7 mouse cellular contexts compared by ENCODE assay signal in the genomic region with DNA sequence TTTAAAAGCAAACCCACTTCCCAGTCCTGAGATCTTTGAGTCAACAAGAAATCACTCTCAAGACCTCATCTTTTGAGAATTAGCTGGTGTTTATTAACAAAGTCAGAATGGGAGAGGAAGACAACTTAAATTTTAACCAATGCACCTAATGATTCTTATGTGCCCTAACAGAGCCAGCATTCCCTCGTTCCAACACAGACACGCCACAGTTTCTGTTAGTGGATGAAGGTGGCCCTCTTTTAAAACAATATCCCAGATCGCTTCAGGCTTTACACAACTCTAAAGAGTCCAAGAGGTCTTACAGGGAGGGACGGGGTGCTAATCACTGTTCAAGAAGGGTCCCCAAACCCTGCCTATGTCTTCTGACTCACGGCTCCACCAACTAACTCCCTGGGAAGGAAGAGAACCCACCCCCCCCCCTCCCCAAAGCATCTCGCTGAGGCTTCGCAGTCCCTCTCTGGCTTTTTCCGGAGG. TPM values are rescaled to one million over a fixed set of nuclear protein-coding genes. Genes with fewer than 3 reads are reported as not detected.
DNase-seq lines count a peak whose midpoint lies in the region; ATAC-seq and TF ChIP-seq lines count a peak whose summit lies in the region.

No protein-coding gene starts in this region.

- H3K27me3 ChIP-seq in CH12.LX (replicated peaks): no peaks in the 10 kb centered on the region
- no peaks in the 10 kb centered on the region for H3K27me3 ChIP-seq in hindbrain, embryonic 11.5 days (ENCODE audit: control insufficient read depth, insufficient read depth, low read length)
- H3K27me3 ChIP-seq in liver, embryonic 11.5 days (replicated peaks; ENCODE audit: control insufficient read depth, insufficient read depth, low read length): no peaks in the 10 kb centered on the region

- DNase-seq in CH12.LX (ENCODE audit: extremely low read depth): no peak
- no peak for DNase-seq in ES-E14 (ENCODE audit: low read depth, low spot score)
- no peak for DNase-seq in hindbrain, embryonic 11.5 days (ENCODE audit: low spot score)
- DNase-seq in liver, embryonic 11.5 days (ENCODE audit: low spot score): no peak
- DNase-seq in urinary bladder, postnatal 14 days (ENCODE audit: low spot score): no peak
- no peak for DNase-seq in cerebellum, adult 18-20 months
- no peak for DNase-seq in layer of hippocampus, postnatal 25 days (ENCODE audit: extremely low spot score in 1 of 2, low spot score in 1 of 2)

- H3K4me3 ChIP-seq in CH12.LX (replicated peaks in 1 of 3; ENCODE audit: low read depth in 2 of 3, low read length in 2 of 3, poor library complexity in 1 of 3) (peak overlapping the region; percentile 73 to 99 (median 88)), ES-E14 (ENCODE audit: insufficient read depth in 1 of 2, low read depth in 1 of 2, low read length in 2 of 2, poor library complexity in 1 of 2, severe bottlenecking in 1 of 2) (peak overlapping the region; percentile 95 to 97)
- H3K4me3 ChIP-seq in hindbrain, embryonic 11.5 days (ENCODE audit: low read depth, low read length): peak overlapping the region; percentile 67
- peak overlapping the region; percentile 79 for H3K4me3 ChIP-seq in liver, embryonic 11.5 days (ENCODE audit: low read depth, low read length)

- no peak for TF ChIP-seq RAD21 in CH12.LX (IDR thresholded peaks at IDR 0.05; ENCODE audit: low read depth, low read length)

- 2% methylated on average over 7 of the region's 8 CpGs for WGBS in hindbrain, embryonic 11.5 days
- 3% methylated on average over 8 of the region's 8 CpGs for WGBS in liver, embryonic 11.5 days

- dilution Hi-C loops in CH12.LX (cut with MboI; ENCODE audit: extremely low pct_ligation_motif_present, extremely low pct_unique_long_range_greater_than_20kb, low sequenced_read_pairs): no loop called here

- H3K9me3 ChIP-seq in CH12.LX (replicated peaks; ENCODE audit: low read length) (no peaks in the 10 kb centered on the region), ES-E14 (ENCODE audit: control insufficient read depth, insufficient read depth, low read depth, low read length) (no peaks in the 10 kb centered on the region)
- H3K9me3 ChIP-seq in hindbrain, embryonic 11.5 days (ENCODE audit: control insufficient read depth, low read length): no peaks in the 10 kb centered on the region
- no peaks in the 10 kb centered on the region for H3K9me3 ChIP-seq in liver, embryonic 11.5 days (ENCODE audit: control insufficient read depth, low read length)

- peak overlapping the region; percentile 80 for H3K4me2 ChIP-seq in CH12.LX (ENCODE audit: insufficient read depth, low read depth, poor library complexity, severe bottlenecking)
- peak overlapping the region; percentile 61 for H3K4me2 ChIP-seq in hindbrain, embryonic 11.5 days (replicated peaks; ENCODE audit: low read depth, low read length)
- peak overlapping the region; percentile 66 for H3K4me2 ChIP-seq in liver, embryonic 11.5 days

- ATAC-seq in hindbrain, embryonic 11.5 days (ENCODE audit: low FRiP score): no peak
- ATAC-seq in liver, embryonic 11.5 days (replicated peaks; ENCODE audit: low FRiP score): no peak

- in situ Hi-C loops in CH12.LX (cut with MboI; ENCODE audit: low pct_ligation_motif_present, low pct_unique_long_range_greater_than_20kb, low sequenced_read_pairs): no loop called here
- in situ Hi-C loops in ES-E14 (cut with MboI; ENCODE audit: low sequenced_read_pairs in 2 of 2, unreplicated experiment in 2 of 2): no loop called here

- H3K27ac ChIP-seq in CH12.LX (ENCODE audit: insufficient read depth, low read depth): peak overlapping the region; percentile 73; the same call in 1 of the 2 replicates
- peak overlapping the region; percentile 85; the same call in 1 of the 2 replicates for H3K27ac ChIP-seq in ES-E14 (ENCODE audit: insufficient read depth, low read depth, low read length, poor library complexity, severe bottlenecking)
- H3K27ac ChIP-seq in hindbrain, embryonic 11.5 days (ENCODE audit: low read depth, low read length): peak overlapping the region; percentile 97
- peak overlapping the region; percentile 89; the same call in 1 of the 2 replicates for H3K27ac ChIP-seq in liver, embryonic 11.5 days (ENCODE audit: low read depth, low read length)

- H3K79me2 ChIP-seq in CH12.LX (replicated peaks; ENCODE audit: control insufficient read depth, extremely low read depth, insufficient read depth, poor library complexity, severe bottlenecking): 0 out of 2 replicates have a peak, but pooled peaks cover 2% of the 10 kb centered on the region

- peaks cover 10 to 36% of the 10 kb centered on the region in 2 experiments for H3K4me1 ChIP-seq in CH12.LX (ENCODE audit: control insufficient read depth in 1 of 2, insufficient read depth in 2 of 2)
- H3K4me1 ChIP-seq in ES-E14 (ENCODE audit: control insufficient read depth in 2 of 2, insufficient read depth in 2 of 2, low read length in 2 of 2, poor library complexity in 1 of 2): 0 out of 4 replicates have a peak, but pooled peaks cover 0 to 2% of the 10 kb centered on the region in 2 experiments
- no peaks in the 10 kb centered on the region for H3K4me1 ChIP-seq in hindbrain, embryonic 11.5 days (replicated peaks; ENCODE audit: control insufficient read depth, insufficient read depth, low read length)
- no peaks in the 10 kb centered on the region for H3K4me1 ChIP-seq in liver, embryonic 11.5 days (replicated peaks; ENCODE audit: control insufficient read depth, insufficient read depth, low read length)

- TF ChIP-seq CTCF in CH12.LX (conservative IDR thresholded peaks at IDR 0.05 in 1 of 2, IDR thresholded peaks at IDR 0.05 in 1 of 2; ENCODE audit: low read depth in 2 of 2, low read length in 2 of 2): no peak

- no peak for TF ChIP-seq EP300 in CH12.LX (IDR thresholded peaks at IDR 0.05; ENCODE audit: low read length)

- TF ChIP-seq POLR2A in CH12.LX (IDR thresholded peaks at IDR 0.05; ENCODE audit: low read depth, low read length): no peak

- H3K9ac ChIP-seq in CH12.LX (ENCODE audit: insufficient read depth, low read depth): peak overlapping the region; percentile 94
- peak overlapping the region; percentile 99 for H3K9ac ChIP-seq in ES-E14 (ENCODE audit: insufficient read depth, low read depth, low read length, poor library complexity, severe bottlenecking)
- H3K9ac ChIP-seq in hindbrain, embryonic 11.5 days (ENCODE audit: low read depth, low read length): peak overlapping the region; percentile 84
- H3K9ac ChIP-seq in liver, embryonic 11.5 days (ENCODE audit: low read depth, low read length): peak overlapping the region; percentile 93

- H3K36me3 ChIP-seq in CH12.LX (replicated peaks in 1 of 2; ENCODE audit: control insufficient read depth in 1 of 2, insufficient read depth in 1 of 2, low read length in 1 of 2) (peaks cover 0 to 2% of the 10 kb centered on the region in 2 experiments), ES-E14 (ENCODE audit: control insufficient read depth, insufficient read depth, low read length, poor library complexity, severe bottlenecking) (no peaks in the 10 kb centered on the region)
- H3K36me3 ChIP-seq in hindbrain, embryonic 11.5 days (ENCODE audit: control insufficient read depth, insufficient read depth, low read length): no peaks in the 10 kb centered on the region
- H3K36me3 ChIP-seq in liver, embryonic 11.5 days (ENCODE audit: control insufficient read depth, insufficient read depth, low read length): no peaks in the 10 kb centered on the region

TF ChIP-seq in CH12.LX, 34 proteins besides CTCF, POLR2A, EP300 and RAD21:
- TF ChIP-seq MAX (IDR thresholded peaks at IDR 0.05; ENCODE audit: low read length) (no peak), KAT2A (IDR thresholded peaks at IDR 0.05; ENCODE audit: insufficient replicate concordance, low read length) (no peak), TBP (conservative IDR thresholded peaks at IDR 0.05; ENCODE audit: low read depth, low read length) (no peak), SIN3A (IDR thresholded peaks at IDR 0.05; ENCODE audit: low read length) (no peak)

TF ChIP-seq in ES-E14, 5 proteins besides CTCF, POLR2A, EP300 and RAD21:
- TF ChIP-seq ZNF384 (IDR thresholded peaks at IDR 0.05; ENCODE audit: low read depth, low read length) (no peak), MAFK (IDR thresholded peaks at IDR 0.05; ENCODE audit: insufficient read depth, low read depth, low read length) (no peak), CHD2 (IDR thresholded peaks at IDR 0.05; ENCODE audit: low read depth, low read length) (no peak), ZC3H11A (IDR thresholded peaks at IDR 0.05; ENCODE audit: borderline replicate concordance, low read depth, low read length) (no peak), HCFC1 (IDR thresholded peaks at IDR 0.05; ENCODE audit: borderline replicate concordance, insufficient read depth, low read length) (no peak)

RNA-seq across cellular contexts. Expression of a gene that starts 0.9 kb away (rescaled TPM):
- total RNA-seq in CH12.LX (2012; rRNA removed) (4.7 and 6.4 TPM in 2 replicates), CH12.LX (2014; rRNA removed) (1.6 and 1.8 TPM in 2 replicates), ES-E14 (2012; rRNA removed) (7.5 and 8.2 TPM in 2 replicates)
- 8.6 and 9.1 TPM in 2 replicates for polyA plus RNA-seq in CH12.LX (2012; ENCODE audit: insufficient read length, low read depth)
- polyA plus RNA-seq in hindbrain, embryonic 11.5 days (2014; fragmentation: Nextera tagmentation; extraction: Ambion mirVana): 12.2 and 14.8 TPM in 2 replicates
- polyA plus RNA-seq in liver, embryonic 11.5 days (2014; fragmentation: Nextera tagmentation; extraction: Ambion mirVana): 5.7 and 7.7 TPM in 2 replicates
- total RNA-seq in layer of hippocampus, postnatal 25 days (2021): 10 to 100 TPM; 20.5 to 23.9 TPM

RNA-seq across cellular contexts. Expression of a gene that starts 10.0 kb away (rescaled TPM):
- total RNA-seq in CH12.LX (2012; rRNA removed) (31.0 and 31.9 TPM in 2 replicates), CH12.LX (2014; rRNA removed) (80.3 and 84.1 TPM in 2 replicates), ES-E14 (2012; rRNA removed) (0.13 TPM in 1 of 2 replicates, not detected in the other)
- 72.6 and 80.5 TPM in 2 replicates for polyA plus RNA-seq in CH12.LX (2012; ENCODE audit: insufficient read length, low read depth)
- polyA plus RNA-seq in hindbrain, embryonic 11.5 days (2014; fragmentation: Nextera tagmentation; extraction: Ambion mirVana): 0.60 and 1.5 TPM in 2 replicates
- 2.0 TPM in 2 replicates for polyA plus RNA-seq in liver, embryonic 11.5 days (2014; fragmentation: Nextera tagmentation; extraction: Ambion mirVana)
- total RNA-seq in layer of hippocampus, postnatal 25 days (2021): not detected

Comparison
In these comparisons a context has a peak if more than half of its experiments do, and no peak if none do; other contexts are left out.
1. RNA of a gene that starts 10.0 kb away (total RNA-seq): 31.0 to 84.1 TPM in CH12.LX; 0.13 TPM in ES-E14 and not detected in layer of hippocampus, postnatal 25 days; every median in the first group is over 10 times any median in the second.
2. Peak in every context shown above with its lines, with median percentiles within 50 percentile points of each other: H3K27ac ChIP-seq, H3K4me2 ChIP-seq, H3K4me3 ChIP-seq and H3K9ac ChIP-seq.